Mouse (Mus musculus): ENCODE results near the gene Mafk. TPM values are rescaled to one million over a fixed set of nuclear protein-coding genes. Genes with fewer than 3 reads are reported as not detected.
"Not testable (repeated sequence)": the region's sequence is repeated elsewhere in the genome, so short reads cannot be mapped to it uniquely, and the experiment has no call there.

Mafk gene
- total RNA-seq (2014; rRNA removed) (11.5 and 12.5 TPM in 2 replicates), polyA plus RNA-seq (2012; rRNA removed) (6.3 and 7.0 TPM in 2 replicates)

DNA sequence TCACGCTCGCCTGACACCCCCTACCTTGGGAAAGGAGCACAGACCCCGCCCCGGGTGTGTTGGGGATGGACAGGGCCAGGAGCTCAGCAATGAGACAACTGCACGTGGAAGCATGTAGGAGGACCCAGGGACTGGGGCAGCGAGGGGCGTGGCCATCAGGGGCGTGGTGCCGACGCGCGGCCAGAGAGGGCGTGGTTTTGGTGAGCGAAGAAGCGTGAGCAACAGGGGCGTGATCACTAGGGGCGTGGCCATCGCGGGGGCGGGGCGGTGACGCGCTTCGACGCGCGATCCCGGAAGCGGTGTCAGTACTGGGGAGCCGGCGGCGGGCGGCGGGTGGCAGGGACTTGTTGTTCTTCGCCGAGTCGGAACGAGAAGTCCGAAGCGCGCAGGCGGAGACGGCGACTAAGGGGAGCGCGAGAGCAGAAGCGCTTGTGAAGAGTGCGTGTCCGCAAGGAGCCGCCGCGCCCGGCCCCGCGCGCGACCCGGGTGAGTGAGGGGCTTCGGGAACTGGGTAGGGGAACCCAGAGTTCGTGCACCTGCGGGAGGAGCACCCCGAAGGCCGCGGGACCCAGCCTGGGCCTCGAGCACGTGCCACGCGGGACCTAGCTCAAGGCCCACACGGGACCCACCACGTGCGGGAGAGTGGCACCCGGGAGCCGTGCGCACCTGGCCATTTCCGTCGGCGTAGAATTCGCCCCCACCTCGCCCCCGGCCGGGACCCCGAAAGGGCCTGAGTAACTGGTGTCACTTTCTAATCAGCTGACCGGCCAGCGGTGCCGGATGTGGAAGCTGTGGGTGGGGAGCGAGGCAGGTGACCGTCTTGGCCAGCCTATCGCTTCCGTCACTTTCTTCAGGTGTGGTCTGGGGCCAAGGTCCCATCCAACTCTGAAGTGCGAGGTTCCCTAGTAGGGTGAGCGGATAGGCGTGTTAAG, at the start of gene Mafk:
Mafk (plus strand) TSS at position 287 of the 932 bp plus-strand sequence.
- Histone ChIP-seq H3K4me1 (ENCODE audit: control insufficient read depth, insufficient read depth, low read length) (peaks cover 30% of the 10 kb centered on the region), H3K4me3 (ENCODE audit: insufficient read depth, low read depth, low read length) (peak within 1 kb of the TSS; percentile 77), H3K27me3 (ENCODE audit: control insufficient read depth, insufficient read depth, low read length) (no peaks in the 10 kb centered on the region), H3K36me3 (ENCODE audit: control insufficient read depth, insufficient read depth, low read length) (no peaks in the 10 kb centered on the region), H3K27ac (replicated peaks; ENCODE audit: insufficient read depth, low read depth, low read length) (peak within 1 kb of the TSS; percentile 79), H3K79me2 (ENCODE audit: control insufficient read depth, insufficient read depth, low read length) (peaks cover 31% of the 10 kb centered on the region), H3K9ac (ENCODE audit: low read depth, low read length) (peak within 1 kb of the TSS; percentile 88)
- peak; percentile 85 for DNase-seq (ENCODE audit: extremely low read depth, low read depth, low spot score)
- WGBS: under 1% methylated on average over 92 of the region's 92 CpGs
- peak; percentile 84; the same call in 1 of the 2 replicates for TF ChIP-seq POLR2A (IDR thresholded peaks at IDR 0.05; ENCODE audit: extremely low read depth, insufficient read depth, low read length)
- no peak for TF ChIP-seq CTCF (IDR thresholded peaks at IDR 0.05; ENCODE audit: low read depth, low read length)

DNA sequence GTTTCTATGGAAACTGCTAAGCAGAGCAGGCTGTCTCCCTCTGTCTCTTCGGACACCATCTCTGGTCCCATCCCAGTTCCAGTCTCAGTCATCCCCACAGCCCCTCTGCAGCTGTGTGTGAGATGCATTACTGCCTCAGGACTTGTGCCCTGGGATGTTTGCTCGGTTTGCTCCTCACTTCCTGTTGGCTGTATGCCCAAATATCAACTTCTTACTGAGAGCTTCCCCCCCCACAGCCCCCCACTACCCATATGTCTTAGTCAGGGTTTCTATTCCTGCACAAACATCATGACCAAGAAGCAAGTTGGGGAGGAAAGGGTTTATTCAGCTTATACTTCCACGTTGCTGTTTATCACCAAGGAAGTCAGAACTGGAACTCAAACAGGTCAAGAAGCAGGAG, 48.7 kb upstream of the Mafk start:
- not testable (repeated sequence) for H3K27me3 ChIP-seq (ENCODE audit: control insufficient read depth, insufficient read depth, low read length); H3K4me3 ChIP-seq (ENCODE audit: insufficient read depth, low read depth, low read length); DNase-seq (ENCODE audit: extremely low read depth, low read depth, low spot score); H3K9ac ChIP-seq (ENCODE audit: low read depth, low read length); H3K36me3 ChIP-seq (ENCODE audit: control insufficient read depth, insufficient read depth, low read length); H3K4me1 ChIP-seq (ENCODE audit: control insufficient read depth, insufficient read depth, low read length); H3K79me2 ChIP-seq (ENCODE audit: control insufficient read depth, insufficient read depth, low read length); H3K27ac ChIP-seq (replicated peaks; ENCODE audit: insufficient read depth, low read depth, low read length)
- WGBS: 41% methylated on average over 3 of the region's 3 CpGs

DNA sequence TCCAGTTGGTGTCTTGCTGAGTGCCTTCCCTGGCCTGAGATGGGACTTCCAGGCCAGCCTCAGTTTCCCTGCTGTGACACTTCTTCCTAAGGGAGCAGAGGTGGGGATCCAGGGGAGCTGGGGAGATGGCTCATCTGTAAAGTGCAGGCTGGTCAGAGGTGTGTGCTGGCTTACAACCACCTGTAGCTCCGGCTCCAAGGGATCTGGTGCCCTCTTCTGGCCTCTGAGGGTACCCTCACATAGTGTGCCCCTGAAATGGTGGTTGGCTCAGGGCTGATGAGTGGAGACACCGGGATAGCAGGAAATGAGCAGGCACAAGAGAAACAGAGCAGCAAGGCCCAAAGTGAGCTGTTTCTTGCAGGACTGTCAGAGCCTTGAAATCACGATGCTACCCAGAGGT, 45.5 kb upstream of the Mafk start:
- H3K4me3 ChIP-seq (ENCODE audit: insufficient read depth, low read depth, low read length): no peak overlapping the region
- peak; percentile 45 for DNase-seq (ENCODE audit: extremely low read depth, low read depth, low spot score)
- no peaks in the 10 kb centered on the region for H3K36me3 ChIP-seq (ENCODE audit: control insufficient read depth, insufficient read depth, low read length)
- TF ChIP-seq POLR2A (IDR thresholded peaks at IDR 0.05; ENCODE audit: extremely low read depth, insufficient read depth, low read length) (no peak), CTCF (IDR thresholded peaks at IDR 0.05; ENCODE audit: low read depth, low read length) (peak; percentile 95)
- H3K9ac ChIP-seq (ENCODE audit: low read depth, low read length): no peak overlapping the region
- no peaks in the 10 kb centered on the region for H3K79me2 ChIP-seq (ENCODE audit: control insufficient read depth, insufficient read depth, low read length)
- no peaks in the 10 kb centered on the region for H3K4me1 ChIP-seq (ENCODE audit: control insufficient read depth, insufficient read depth, low read length)
- 15% methylated on average over 3 of the region's 3 CpGs for WGBS
- no peak overlapping the region for H3K27ac ChIP-seq (replicated peaks; ENCODE audit: insufficient read depth, low read depth, low read length)
- no peaks in the 10 kb centered on the region for H3K27me3 ChIP-seq (ENCODE audit: control insufficient read depth, insufficient read depth, low read length)

DNA sequence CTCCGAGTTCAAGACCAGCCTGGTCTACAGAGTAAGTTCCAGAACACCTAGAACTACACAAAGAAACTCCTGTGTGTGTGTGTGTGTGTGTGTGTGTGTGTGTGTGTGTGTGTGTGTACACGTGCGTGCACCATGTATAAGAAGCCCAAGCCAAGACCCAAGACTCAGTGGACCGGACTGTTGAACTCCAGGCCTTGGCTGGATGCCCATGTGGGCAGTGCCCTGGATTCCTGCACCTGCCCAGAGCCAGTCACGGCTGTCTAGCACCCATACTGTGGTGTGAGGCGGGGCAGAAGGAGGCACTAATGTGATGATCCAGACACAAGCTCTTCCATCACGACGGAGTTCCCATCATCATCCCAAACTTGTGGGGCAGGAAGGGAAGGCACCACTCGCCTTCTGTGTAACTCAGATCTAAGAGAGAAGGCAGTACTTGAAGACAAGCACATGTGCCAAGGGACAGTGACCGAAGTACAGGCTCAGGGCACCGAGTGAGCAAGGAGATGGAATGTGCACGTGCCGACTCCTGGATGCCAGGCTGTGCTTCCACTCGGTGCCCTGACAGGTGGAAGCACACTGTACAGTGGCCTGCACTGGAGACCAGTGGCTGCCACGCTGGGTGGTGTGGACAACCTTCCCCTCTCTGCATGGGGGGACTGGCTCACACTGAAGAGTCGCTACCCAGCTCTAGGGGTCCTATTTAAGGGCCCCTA, 41.7 kb upstream of the Mafk start:
- Histone ChIP-seq H3K36me3 (ENCODE audit: control insufficient read depth, insufficient read depth, low read length) (no peaks in the 10 kb centered on the region), H3K9ac (ENCODE audit: low read depth, low read length) (no peak overlapping the region), H3K4me1 (ENCODE audit: control insufficient read depth, insufficient read depth, low read length) (no peaks in the 10 kb centered on the region), H3K4me3 (ENCODE audit: insufficient read depth, low read depth, low read length) (no peak overlapping the region), H3K27me3 (ENCODE audit: control insufficient read depth, insufficient read depth, low read length) (no peaks in the 10 kb centered on the region), H3K27ac (replicated peaks; ENCODE audit: insufficient read depth, low read depth, low read length) (no peak overlapping the region), H3K79me2 (ENCODE audit: control insufficient read depth, insufficient read depth, low read length) (no peaks in the 10 kb centered on the region)
- peak; percentile 72 for DNase-seq (ENCODE audit: extremely low read depth, low read depth, low spot score)
- TF ChIP-seq POLR2A (IDR thresholded peaks at IDR 0.05; ENCODE audit: extremely low read depth, insufficient read depth, low read length) (no peak), CTCF (IDR thresholded peaks at IDR 0.05; ENCODE audit: low read depth, low read length) (no peak)
- 64% methylated on average over 16 of the region's 16 CpGs for WGBS

DNA sequence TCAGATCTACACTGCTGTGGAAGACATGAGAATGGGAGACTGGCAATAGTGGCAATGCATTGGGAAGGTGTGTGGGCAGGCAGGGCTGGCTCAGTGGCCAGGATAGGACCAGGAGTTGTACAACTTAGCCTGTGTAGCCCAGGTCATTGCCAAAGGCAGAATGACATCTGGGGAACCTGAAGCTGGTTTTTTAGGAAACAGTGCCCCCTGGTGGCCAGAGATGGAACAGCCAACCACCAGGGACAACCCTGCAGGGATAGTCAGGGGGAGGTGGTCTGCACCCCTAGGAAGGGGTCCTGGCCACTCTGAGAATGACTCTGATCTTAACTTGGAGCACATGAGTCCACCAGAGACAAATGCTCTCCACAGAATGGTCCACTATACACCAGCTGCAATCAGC, 40.8 kb upstream of the Mafk start:
- Histone ChIP-seq H3K4me3 (ENCODE audit: insufficient read depth, low read depth, low read length) (no peak overlapping the region), H3K36me3 (ENCODE audit: control insufficient read depth, insufficient read depth, low read length) (no peaks in the 10 kb centered on the region), H3K9ac (ENCODE audit: low read depth, low read length) (no peak overlapping the region), H3K4me1 (ENCODE audit: control insufficient read depth, insufficient read depth, low read length) (no peaks in the 10 kb centered on the region), H3K27ac (replicated peaks; ENCODE audit: insufficient read depth, low read depth, low read length) (no peak overlapping the region), H3K27me3 (ENCODE audit: control insufficient read depth, insufficient read depth, low read length) (no peaks in the 10 kb centered on the region), H3K79me2 (ENCODE audit: control insufficient read depth, insufficient read depth, low read length) (no peaks in the 10 kb centered on the region)
- DNase-seq (ENCODE audit: extremely low read depth, low read depth, low spot score): no peak
- TF ChIP-seq CTCF (IDR thresholded peaks at IDR 0.05; ENCODE audit: low read depth, low read length) (peak; percentile 85), POLR2A (IDR thresholded peaks at IDR 0.05; ENCODE audit: extremely low read depth, insufficient read depth, low read length) (no peak)

All from liver, adult 2 months (tissue).